10 mouse cellular contexts compared by ENCODE assay signal in the genomic region with DNA sequence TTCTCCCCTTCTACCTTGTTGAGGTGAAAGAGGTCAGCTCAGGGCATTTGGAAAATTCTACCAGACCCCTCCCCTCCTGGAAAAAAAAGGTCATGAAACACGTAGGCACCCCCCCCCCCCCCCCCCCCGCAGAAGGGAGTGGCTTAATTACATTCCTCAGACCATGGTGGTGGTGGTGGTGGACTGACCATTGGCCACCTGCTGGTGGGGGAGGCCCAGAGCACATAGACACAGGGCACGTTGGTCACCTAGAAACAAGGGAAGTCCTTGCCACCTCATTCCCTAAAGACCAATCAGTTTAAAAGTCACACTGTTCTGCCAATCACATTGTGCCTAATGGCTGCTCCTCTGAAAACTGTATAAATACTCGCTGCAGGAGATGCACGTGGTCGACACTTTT. TPM values are rescaled to one million over a fixed set of nuclear protein-coding genes. Genes with fewer than 3 reads are reported as not detected.
DNase-seq lines count a peak whose midpoint lies in the region; ATAC-seq and TF ChIP-seq lines count a peak whose summit lies in the region.
"Not testable (repeated sequence)": the region's sequence is repeated elsewhere in the genome, so short reads cannot be mapped to it uniquely, and the experiment has no call there.
"Had no signal": no experiment of that assay in that cellular context is flagged by ENCODE, and none has a peak within 500 bp of the region (broad histone marks: within the 10 kb centered on the region; RNA-seq: fewer than 3 reads in every experiment).

No protein-coding gene starts in this region.

- in situ Hi-C loops in CH12.LX (cut with MboI; ENCODE audit: low pct_ligation_motif_present, low pct_unique_long_range_greater_than_20kb, low sequenced_read_pairs): not testable (repeated sequence)

- H3K4me1 ChIP-seq in CH12.LX (ENCODE audit: control insufficient read depth in 1 of 2, insufficient read depth in 2 of 2): peaks cover 10 to 45% of the 10 kb centered on the region in 2 experiments
- not testable (repeated sequence) for H3K4me1 ChIP-seq in forebrain, embryonic 11.5 days (replicated peaks; ENCODE audit: control insufficient read depth, insufficient read depth, low read length); heart, postnatal 0 days (ENCODE audit: control insufficient read depth, insufficient read depth); intestine, embryonic 15.5 days (replicated peaks); limb, embryonic 11.5 days (ENCODE audit: control insufficient read depth, insufficient read depth, low read length); lung, postnatal 0 days (ENCODE audit: insufficient read depth, low read depth, low read length); stomach, embryonic 16.5 days (ENCODE audit: control insufficient read depth, insufficient read depth, low read length)

- TF ChIP-seq EP300 in CH12.LX (IDR thresholded peaks at IDR 0.05; ENCODE audit: low read length); heart, postnatal 0 days (IDR thresholded peaks at IDR 0.05; ENCODE audit: low read depth); lung, postnatal 0 days (IDR thresholded peaks at IDR 0.05): not testable (repeated sequence)

- peaks cover 19% of the 10 kb centered on the region for H3K79me2 ChIP-seq in CH12.LX (replicated peaks; ENCODE audit: control insufficient read depth, extremely low read depth, insufficient read depth, poor library complexity, severe bottlenecking)

- not testable (repeated sequence) for TF ChIP-seq RAD21 in CH12.LX (IDR thresholded peaks at IDR 0.05; ENCODE audit: low read depth, low read length)

- H3K4me3 ChIP-seq in CH12.LX (replicated peaks in 1 of 3; ENCODE audit: low read depth in 2 of 3, low read length in 2 of 3, poor library complexity in 1 of 3); forebrain, embryonic 11.5 days (ENCODE audit: low read depth, low read length); heart, postnatal 0 days (ENCODE audit: low read depth, low read length); intestine, embryonic 15.5 days (replicated peaks); limb, embryonic 11.5 days (ENCODE audit: low read depth, low read length); lung, postnatal 0 days (ENCODE audit: low read depth, low read length); stomach, embryonic 16.5 days (replicated peaks; ENCODE audit: low read length): not testable (repeated sequence)

- 0 out of 2 replicates have a peak, but pooled peaks have one; percentile 13 for TF ChIP-seq POLR2A in CH12.LX (IDR thresholded peaks at IDR 0.05; ENCODE audit: low read depth, low read length)

- H3K9me3 ChIP-seq in CH12.LX (replicated peaks; ENCODE audit: low read length); forebrain, embryonic 11.5 days (ENCODE audit: control insufficient read depth, low read length); heart, postnatal 0 days (replicated peaks; ENCODE audit: control insufficient read depth, low read length); intestine, embryonic 15.5 days; limb, embryonic 11.5 days (ENCODE audit: control insufficient read depth, low read length); lung, postnatal 0 days (ENCODE audit: low read length); stomach, embryonic 16.5 days (replicated peaks; ENCODE audit: control insufficient read depth, low read length): not testable (repeated sequence)

- H3K9ac ChIP-seq in CH12.LX (ENCODE audit: insufficient read depth, low read depth); forebrain, embryonic 11.5 days (ENCODE audit: low read length); heart, postnatal 0 days (replicated peaks; ENCODE audit: low read depth, low read length); intestine, embryonic 15.5 days; limb, embryonic 11.5 days (ENCODE audit: low read length); lung, postnatal 0 days (replicated peaks; ENCODE audit: low read depth); stomach, embryonic 16.5 days (ENCODE audit: low read length): not testable (repeated sequence)

- H3K27ac ChIP-seq in CH12.LX (ENCODE audit: insufficient read depth, low read depth); forebrain, embryonic 11.5 days (ENCODE audit: low read depth, low read length); heart, postnatal 0 days (ENCODE audit: low read depth); intestine, embryonic 15.5 days; limb, embryonic 11.5 days (replicated peaks; ENCODE audit: low read depth, low read length); lung, postnatal 0 days (ENCODE audit: low read length): not testable (repeated sequence)
- 0 out of 2 replicates have a peak overlapping the region, but pooled peaks have one; percentile 21 for H3K27ac ChIP-seq in stomach, embryonic 16.5 days (ENCODE audit: low read length)

- DNase-seq in CH12.LX (ENCODE audit: extremely low read depth); forebrain, embryonic 11.5 days (ENCODE audit: low spot score); heart, postnatal 0 days (ENCODE audit: low spot score); lung, postnatal 0 days (ENCODE audit: low spot score): not testable (repeated sequence)
- DNase-seq in limb, embryonic 11.5 days (ENCODE audit: low spot score): peak; percentile 20

- dilution Hi-C loops in CH12.LX (cut with MboI; ENCODE audit: extremely low pct_ligation_motif_present, extremely low pct_unique_long_range_greater_than_20kb, low sequenced_read_pairs): not testable (repeated sequence)

- 0 out of 2 replicates have a peak, but pooled peaks have one; percentile 49 for ATAC-seq in forebrain, embryonic 11.5 days (replicated peaks; ENCODE audit: low FRiP score)
- peak; percentile 48 for ATAC-seq in heart, postnatal 0 days (ENCODE audit: insufficient read depth, low read depth)
- ATAC-seq in intestine, embryonic 15.5 days: peak; percentile 57
- ATAC-seq in limb, embryonic 11.5 days (ENCODE audit: insufficient number of reproducible peaks, low FRiP score, low TSS enrichment, low read depth): peak; percentile 58; the same call in 1 of the 2 replicates
- ATAC-seq in lung, postnatal 0 days: peak; percentile 74
- peak; percentile 72; the same call in 1 of the 2 replicates for ATAC-seq in stomach, embryonic 16.5 days (ENCODE audit: insufficient read depth, low FRiP score)

- peaks cover 6 to 45% of the 10 kb centered on the region in 2 experiments for H3K36me3 ChIP-seq in CH12.LX (replicated peaks in 1 of 2; ENCODE audit: control insufficient read depth in 1 of 2, insufficient read depth in 1 of 2, low read length in 1 of 2)
- H3K36me3 ChIP-seq in forebrain, embryonic 11.5 days (ENCODE audit: control insufficient read depth, insufficient read depth, low read length); heart, postnatal 0 days (replicated peaks; ENCODE audit: control insufficient read depth, insufficient read depth, low read length); intestine, embryonic 15.5 days; limb, embryonic 11.5 days (ENCODE audit: control insufficient read depth, insufficient read depth, low read length); lung, postnatal 0 days (ENCODE audit: insufficient read depth, low read length); stomach, embryonic 16.5 days (ENCODE audit: control insufficient read depth, insufficient read depth, low read length): not testable (repeated sequence)

- WGBS in forebrain, embryonic 11.5 days: 78% methylated on average over 4 of the region's 6 CpGs
- 66% methylated on average over 5 of the region's 6 CpGs for whole genome bisulfite sequencing in heart, postnatal 0 days
- 64% methylated on average over 4 of the region's 6 CpGs for WGBS in intestine, embryonic 15.5 days
- WGBS in limb, embryonic 11.5 days: 89% methylated on average over 4 of the region's 6 CpGs
- 64% methylated on average over 4 of the region's 6 CpGs for WGBS in lung, postnatal 0 days
- 50% methylated on average over 5 of the region's 6 CpGs for WGBS in stomach, embryonic 16.5 days

- TF ChIP-seq CTCF in CH12.LX (conservative IDR thresholded peaks at IDR 0.05 in 1 of 2, IDR thresholded peaks at IDR 0.05 in 1 of 2; ENCODE audit: low read depth in 2 of 2, low read length in 2 of 2): peak in 1 of 2 experiments; percentile 7; a peak in 1 of 4 replicates
- peak; percentile 9; the same call in 1 of the 2 replicates for TF ChIP-seq CTCF in heart, postnatal 0 days (IDR thresholded peaks at IDR 0.05; ENCODE audit: low read depth)
- peak; percentile 47 for TF ChIP-seq CTCF in lung, postnatal 0 days (IDR thresholded peaks at IDR 0.05)

- H3K27me3 ChIP-seq in CH12.LX (replicated peaks); forebrain, embryonic 11.5 days (ENCODE audit: control insufficient read depth, insufficient read depth, low read length); heart, postnatal 0 days (ENCODE audit: control insufficient read depth, insufficient read depth, low read length); intestine, embryonic 15.5 days (replicated peaks); limb, embryonic 11.5 days (ENCODE audit: control insufficient read depth, insufficient read depth, low read length); lung, postnatal 0 days (replicated peaks; ENCODE audit: insufficient read depth, low read length); stomach, embryonic 16.5 days (ENCODE audit: control insufficient read depth, insufficient read depth, low read length): not testable (repeated sequence)

- H3K4me2 ChIP-seq in CH12.LX (ENCODE audit: insufficient read depth, low read depth, poor library complexity, severe bottlenecking); forebrain, embryonic 11.5 days (ENCODE audit: low read depth, low read length, severe bottlenecking); heart, postnatal 0 days (ENCODE audit: low read depth, low read length); limb, embryonic 11.5 days (ENCODE audit: low read depth, severe bottlenecking); lung, postnatal 0 days (replicated peaks; ENCODE audit: low read depth, low read length): not testable (repeated sequence)
- peak overlapping the region; percentile 29; the same call in 1 of the 2 replicates for H3K4me2 ChIP-seq in intestine, embryonic 15.5 days (replicated peaks)
- peak overlapping the region; percentile 39 for H3K4me2 ChIP-seq in stomach, embryonic 16.5 days (ENCODE audit: low read depth, low read length)

RNA-seq across cellular contexts. Expression of a gene that starts 16.4 kb away (rescaled TPM):
- 0.13 and 0.21 TPM in 2 replicates for total RNA-seq in CH12.LX (2012; rRNA removed)
- 0.18 and 0.24 TPM in 2 replicates for total RNA-seq in CH12.LX (2014; rRNA removed)
- 0.26 and 0.55 TPM in 2 replicates for polyA plus RNA-seq in CH12.LX (2012; ENCODE audit: insufficient read length, low read depth)
- polyA plus RNA-seq in forebrain, embryonic 11.5 days (2014; fragmentation: Nextera tagmentation; extraction: Ambion mirVana): 1.0 and 1.3 TPM in 2 replicates
- total RNA-seq in heart, postnatal 0 days (2014; rRNA removed; ENCODE audit: low replicate concordance): 18.1 and 27.7 TPM in 2 replicates
- polyA plus RNA-seq in heart, postnatal 0 days (2015; fragmentation: Nextera tagmentation; extraction: Ambion mirVana): 25.0 and 27.7 TPM in 2 replicates
- 0.35 and 0.39 TPM in 2 replicates for polyA plus RNA-seq in intestine, embryonic 15.5 days (2015; fragmentation: Nextera tagmentation; extraction: Ambion mirVana)
- polyA plus RNA-seq in limb, embryonic 11.5 days (2014; fragmentation: Nextera tagmentation; extraction: Ambion mirVana): 1.7 TPM in 2 replicates
- polyA plus RNA-seq in lung, postnatal 0 days (2015; fragmentation: Nextera tagmentation; extraction: Ambion mirVana): 0.55 and 0.93 TPM in 2 replicates
- 0.54 and 8.9 TPM in 2 replicates for polyA plus RNA-seq in stomach, embryonic 16.5 days (2015; fragmentation: Nextera tagmentation; extraction: Ambion mirVana)
- total RNA-seq: granulocyte monocyte progenitor cell, adult 5-6 weeks; hematopoietic stem cell, adult 5-6 weeks had no signal
- polyA plus RNA-seq: spleen, adult 2 months had no signal
